Comparison of ENCODE assay signal across 28 mouse cellular contexts in the genomic region with DNA sequence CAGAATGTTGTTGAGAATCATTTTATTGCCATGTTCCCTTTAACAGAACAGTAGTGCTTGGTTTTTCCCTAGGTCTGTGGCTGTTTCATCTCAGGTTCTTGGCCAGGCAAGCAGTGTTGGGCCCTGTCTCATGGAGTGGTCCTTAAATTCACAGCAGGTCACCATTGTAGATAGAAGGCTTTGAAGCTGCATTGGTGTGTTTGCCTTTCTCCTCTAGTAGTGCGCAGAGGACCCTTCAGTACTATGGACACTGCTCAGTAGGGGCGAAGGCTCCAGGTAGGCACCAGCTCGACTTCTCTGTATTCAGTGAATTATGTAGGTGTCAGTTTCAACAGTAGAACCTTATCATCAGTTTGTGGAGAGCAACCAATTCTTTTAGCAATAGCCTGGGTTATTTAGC. TPM values are rescaled to one million over a fixed set of nuclear protein-coding genes. Genes with fewer than 3 reads are reported as not detected.
DNase-seq lines count a peak whose midpoint lies in the region; ATAC-seq lines count a peak whose summit lies in the region.
"Had no signal": no experiment of that assay in that cellular context is flagged by ENCODE, and none has a peak within 500 bp of the region (broad histone marks: within the 10 kb centered on the region; RNA-seq: fewer than 3 reads in every experiment).

No protein-coding gene starts in this region.

- no peaks in the 10 kb centered on the region for H3K36me3 ChIP-seq in lung, embryonic 16.5 days (ENCODE audit: control insufficient read depth, insufficient read depth, low read length)
- H3K36me3 ChIP-seq: embryonic facial prominence, embryonic 15.5 days had no signal

- no peaks in the 10 kb centered on the region for H3K27me3 ChIP-seq in lung, embryonic 16.5 days (ENCODE audit: control insufficient read depth, insufficient read depth, low read depth, low read length)
- H3K27me3 ChIP-seq: CH12.LX; embryonic facial prominence, embryonic 13.5 days; embryonic facial prominence, embryonic 15.5 days; forebrain, embryonic 12.5 days; Patski had no signal

- no peaks in the 10 kb centered on the region for H3K9me3 ChIP-seq in lung, embryonic 16.5 days (ENCODE audit: control insufficient read depth, low read length)
- H3K9me3 ChIP-seq: embryonic facial prominence, embryonic 13.5 days; embryonic facial prominence, embryonic 15.5 days; forebrain, embryonic 10.5 days; forebrain, embryonic 12.5 days; G1E had no signal

- no peak overlapping the region for H3K4me2 ChIP-seq in lung, embryonic 16.5 days (ENCODE audit: low read depth, low read length)
- H3K4me2 ChIP-seq: embryonic facial prominence, embryonic 13.5 days; embryonic facial prominence, embryonic 15.5 days; forebrain, embryonic 12.5 days had no signal

- DNase-seq in heart, adult 11 months, result peak; percentile 45
- DNase-seq in heart, adult 9 months (ENCODE audit: low spot score in 2 of 2), result no peak
- DNase-seq in lung, postnatal 25 days (ENCODE audit: low spot score), result no peak
- DNase-seq in lung, postnatal 36 days, result peak; percentile 27
- no peak for DNase-seq in lung, postnatal 14 days
- DNase-seq: adrenal gland, adult 8-10 months; adrenal gland, postnatal 14 days; adrenal gland, postnatal 36 days; B cell, adult 2 months; cerebellum, adult 11-12 months; cerebellum, adult 2 months; cerebellum, adult 9-10 months; cerebellum, postnatal 14 days; cerebellum, postnatal 36 days; embryo, embryonic 11 days had no signal

- H3K27ac ChIP-seq in lung, embryonic 16.5 days (ENCODE audit: low read length), result no peak overlapping the region
- H3K27ac ChIP-seq: embryonic facial prominence, embryonic 13.5 days; embryonic facial prominence, embryonic 15.5 days; forebrain, embryonic 10.5 days; forebrain, embryonic 12.5 days had no signal

- H3K4me3 ChIP-seq in lung, embryonic 16.5 days (ENCODE audit: low read length), result no peak overlapping the region
- H3K4me3 ChIP-seq: embryonic facial prominence, embryonic 13.5 days; embryonic facial prominence, embryonic 15.5 days; erythroblast, embryonic 14.5 days; forebrain, embryonic 10.5 days; forebrain, embryonic 12.5 days had no signal

- 72% methylated on average over 3 of the region's 3 CpGs for WGBS in lung, embryonic 16.5 days

- peak; percentile 79 for ATAC-seq in lung, embryonic 16.5 days (ENCODE audit: low read depth)
- ATAC-seq: activated CD4-positive, CD25-positive, alpha-beta regulatory T cell, adult 4 months; CD4-positive, CD25-positive, alpha-beta regulatory T cell, adult 4 months; forebrain, embryonic 14.5 days; forebrain, embryonic 16.5 days; Patski had no signal

- H3K4me1 ChIP-seq in lung, embryonic 16.5 days (replicated peaks; ENCODE audit: control insufficient read depth, insufficient read depth, low read length), result peaks cover 4% of the 10 kb centered on the region; the same call in 1 of the 2 replicates
- H3K4me1 ChIP-seq: forebrain, embryonic 10.5 days; forebrain, embryonic 12.5 days had no signal

- H3K9ac ChIP-seq in lung, embryonic 16.5 days (ENCODE audit: low read length), result no peak overlapping the region
- H3K9ac ChIP-seq: embryonic facial prominence, embryonic 13.5 days; embryonic facial prominence, embryonic 15.5 days; forebrain, embryonic 12.5 days had no signal

RNA-seq across cellular contexts. Expression of gene Chrm4, which starts 54.4 kb away (rescaled TPM):
- polyA plus RNA-seq in lung, embryonic 16.5 days (2015; fragmentation: Nextera tagmentation; extraction: Ambion mirVana), result 0.10 TPM in 1 of 2 replicates, not detected in the other
- polyA plus RNA-seq: G1E, Patski had no signal

RNA-seq across cellular contexts. Expression of gene Mdk, which starts 59.4 kb away (rescaled TPM):
- polyA plus RNA-seq in lung, embryonic 16.5 days (2015; fragmentation: Nextera tagmentation; extraction: Ambion mirVana), result 680 and 776 TPM in 2 replicates

Comparison
In these comparisons a context has a peak if more than half of its experiments do, and no peak if none do; other contexts are left out.
1. DNase-seq: peak in heart, adult 11 months (single experiment) and lung, postnatal 36 days (single experiment); none in heart, adult 9 months (0 of 2), lung, postnatal 25 days (single experiment) and lung, postnatal 14 days (single experiment).